Mouse (Mus musculus) kidney, postnatal 0 days (tissue): ENCODE data around the gene Srek1ip1. TPM values are rescaled to one million over a fixed set of nuclear protein-coding genes. Genes with fewer than 3 reads are reported as not detected.

Experiments used
- ATAC-seq: fragments of 200-750 bp; cut with Nextera tagmentation; replicated peaks from 2 replicates; pipeline ENCODE4 v1.8.0; 2017; ENCODE audit warnings: low read depth, moderate number of reproducible peaks, moderate TSS enrichment, moderate library complexity; ENCODE audit not compliant: low FRiP score
- DNase-seq: peaks from one replicate; pipeline ENCODE4 v3.0.0-alpha.2; 2016; ENCODE audit warnings: low spot score
- H3K27ac ChIP-seq: fragments of 300-500 bp; sonication (generic); 2 replicates; pipeline ENCODE4 v1.5.1; 2014; ENCODE audit warnings: mild to moderate bottlenecking
- H3K27me3 ChIP-seq: fragments of 300-500 bp; sonication (generic); 2 replicates; pipeline ENCODE4 v1.6.1; 2014; ENCODE audit warnings: low read length, mixed read lengths; ENCODE audit not compliant: insufficient read depth
- H3K36me3 ChIP-seq: fragments of 300-500 bp; sonication (generic); 2 replicates; pipeline ENCODE4 v1.6.1; 2014; ENCODE audit warnings: low read length, mixed read lengths; ENCODE audit not compliant: insufficient read depth
- H3K4me1 ChIP-seq: fragments of 300-500 bp; sonication (generic); replicated peaks from 2 replicates; pipeline ENCODE4 v1.6.1; 2014; ENCODE audit warnings: antibody characterized with exemption, low read length, mixed read lengths; ENCODE audit not compliant: insufficient read depth
- H3K4me2 ChIP-seq: fragments of 300-500 bp; sonication (generic); 2 replicates; pipeline ENCODE4 v1.6.1; 2014; ENCODE audit warnings: mild to moderate bottlenecking, low read length, moderate library complexity, mixed read lengths
- H3K4me3 ChIP-seq: fragments of 300-500 bp; sonication (generic); replicated peaks from 2 replicates; pipeline ENCODE4 v1.5.1; 2014; ENCODE audit warnings: low read depth, low read length
- H3K9ac ChIP-seq: fragments of 300-500 bp; sonication (generic); 2 replicates; pipeline ENCODE4 v1.6.1; 2014; ENCODE audit warnings: low read depth, low read length
- H3K9me3 ChIP-seq: fragments of 300-500 bp; sonication (generic); replicated peaks from 2 replicates; pipeline ENCODE4 v1.6.1; 2016; ENCODE audit warnings: low read length, inconsistent platforms, mixed read lengths
- CTCF ChIP-seq: IDR thresholded peaks from 2 replicates; pipeline ENCODE4 v1.5.1; 2016; ENCODE audit warnings: antibody characterized with exemption, low read depth, mild to moderate bottlenecking, moderate library complexity
- WGBS: fragments of 180-500 bp; shearing (Covaris S2); extraction: QIAGEN DNeasy Blood & Tissue Kit; methylation state at CpG from one replicate; pipeline ENCODE4 v1.1.7; 2014; 5-methylcytosine and 5-hydroxymethylcytosine counted together
- polyA plus RNA-seq: library from polyadenylated mRNA; unstranded; fragments of >200 nt; fragmentation: Nextera tagmentation; extraction: Ambion mirVana; gene quantifications from 2 replicates; pipeline ENCODE4 v1.2.1, GENCODE M21; 2015

The Srek1ip1 gene
- polyA plus RNA-seq, 1 experiment from 2014 or later = 33.4 TPM

DNA sequence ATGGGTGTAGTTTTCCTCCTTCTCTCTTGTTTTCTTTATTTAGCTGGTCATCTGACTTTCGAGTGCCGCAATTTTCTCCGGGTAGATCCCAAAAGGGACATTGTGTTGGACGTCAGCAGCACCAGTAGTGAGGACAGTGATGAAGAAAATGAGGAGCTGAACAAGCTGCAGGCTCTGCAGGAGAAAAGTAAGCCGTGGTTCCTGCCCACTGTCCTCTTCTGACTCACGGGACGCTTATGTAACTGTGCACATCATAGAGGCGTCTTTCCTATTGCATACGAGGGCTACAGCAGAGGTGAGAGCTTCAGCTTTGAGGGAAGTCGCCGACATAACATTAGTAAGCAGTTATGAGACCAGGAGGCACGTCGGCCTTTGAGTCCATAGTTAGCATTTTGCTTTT lies 40.5 kb downstream of the Srek1ip1 start:
- no peak for DNase-seq
- ATAC-seq = no peak
- no peak for TF ChIP-seq CTCF
- Histone ChIP-seq H3K36me3 (peaks cover 45% of the 10 kb centered on the region), H3K9me3 (no peaks in the 10 kb centered on the region), H3K4me3 (no peak overlapping the region), H3K9ac (no peak overlapping the region), H3K4me1 (no peaks in the 10 kb centered on the region), H3K4me2 (no peak overlapping the region), H3K27ac (no peak overlapping the region), H3K27me3 (no peaks in the 10 kb centered on the region)
- WGBS = 97% methylated on average over 13 of the region's 13 CpGs

DNA sequence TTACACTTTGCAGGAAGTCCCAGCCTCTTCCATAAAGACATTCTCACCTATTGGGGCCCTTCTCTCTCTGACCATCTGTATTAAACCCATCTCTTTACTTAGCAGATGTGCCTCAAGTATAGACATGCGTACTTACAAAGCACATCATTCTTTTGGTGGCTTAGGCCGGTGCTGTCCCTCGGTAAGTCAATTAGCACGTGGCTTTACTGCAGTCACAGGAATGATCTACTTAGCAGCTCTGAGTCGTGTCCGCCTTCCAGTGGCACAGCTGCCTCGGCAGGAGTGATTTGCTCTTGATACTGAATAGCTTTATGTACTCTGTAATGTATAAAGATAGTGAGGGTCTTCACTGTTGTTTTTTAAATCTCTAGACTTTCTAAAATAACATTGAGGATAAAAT lies 45.3 kb downstream of the Srek1ip1 start:
- Histone ChIP-seq H3K4me2 (no peak overlapping the region), H3K36me3 (peaks cover 34% of the 10 kb centered on the region), H3K9me3 (no peaks in the 10 kb centered on the region), H3K27ac (no peak overlapping the region), H3K27me3 (no peaks in the 10 kb centered on the region), H3K9ac (no peak overlapping the region), H3K4me1 (no peaks in the 10 kb centered on the region), H3K4me3 (no peak overlapping the region)
- no peak for DNase-seq
- WGBS = 57% methylated on average over 7 of the region's 7 CpGs
- ATAC-seq = no peak
- no peak for TF ChIP-seq CTCF

DNA sequence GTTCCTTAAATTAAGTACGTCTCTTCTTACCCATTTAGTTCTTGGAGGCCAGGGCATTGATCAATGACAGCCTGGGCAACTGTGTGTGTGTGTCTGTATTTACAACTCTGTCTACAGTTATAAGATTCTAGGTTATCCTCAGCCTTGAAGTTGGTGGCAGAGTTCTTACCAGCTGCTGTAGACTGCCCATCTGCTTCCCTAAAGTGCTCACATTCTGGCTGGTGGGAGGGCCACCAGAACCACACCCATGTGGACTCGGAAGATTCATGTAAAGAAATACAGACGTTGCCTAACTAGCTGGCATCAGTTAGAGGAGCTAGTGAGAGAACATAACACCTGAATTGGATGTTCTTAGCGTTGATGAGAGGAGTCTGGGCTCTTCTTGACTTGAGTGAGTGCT lies 49.7 kb downstream of the Srek1ip1 start:
- H3K9ac ChIP-seq = no peak overlapping the region
- H3K27ac ChIP-seq = no peak overlapping the region
- no peak overlapping the region for H3K4me3 ChIP-seq
- ATAC-seq = no peak
- H3K36me3 ChIP-seq = peaks cover 12% of the 10 kb centered on the region
- H3K4me1 ChIP-seq = no peaks in the 10 kb centered on the region
- no peak for TF ChIP-seq CTCF
- no peak overlapping the region for H3K4me2 ChIP-seq
- DNase-seq = no peak
- whole genome bisulfite sequencing = 62% methylated on average over 4 of the region's 4 CpGs
- H3K27me3 ChIP-seq = no peaks in the 10 kb centered on the region
- no peaks in the 10 kb centered on the region for H3K9me3 ChIP-seq

DNA sequence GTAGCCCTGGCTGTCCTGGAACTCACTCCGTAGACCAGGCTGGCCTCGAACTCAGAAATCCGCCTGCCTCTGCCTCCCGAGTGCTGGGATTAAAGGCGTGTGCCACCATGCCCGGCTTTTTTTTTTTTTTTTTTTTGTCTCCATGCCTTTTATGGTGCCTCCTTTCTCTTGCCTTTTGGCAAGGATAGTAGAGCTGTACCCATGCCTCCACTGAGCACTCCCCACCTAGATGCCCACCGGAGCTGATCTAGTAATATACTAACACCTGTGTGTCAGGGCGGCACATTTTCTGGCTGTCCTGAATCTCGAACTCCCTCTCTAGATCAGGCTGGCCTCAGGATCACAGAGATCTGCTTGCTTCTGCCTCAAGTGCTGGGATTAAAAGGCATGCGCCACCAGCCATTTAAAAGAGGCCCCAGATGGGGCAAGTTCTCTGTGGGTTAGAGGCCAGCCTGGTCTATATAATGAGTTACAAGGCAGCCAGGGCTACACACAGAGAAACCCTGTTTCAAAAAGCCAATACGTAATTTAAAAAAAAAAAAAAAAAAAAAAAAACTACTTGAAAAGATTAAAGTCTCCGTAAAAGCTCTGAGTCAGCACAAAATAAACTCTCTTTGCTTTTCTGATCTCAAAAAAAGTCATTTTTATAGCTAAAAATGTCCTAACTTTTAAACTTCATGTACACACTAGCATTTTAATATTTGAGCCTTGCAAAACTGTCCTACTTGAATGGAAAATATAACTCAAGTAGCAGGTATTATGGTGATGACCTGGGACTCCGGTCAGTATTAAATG lies 51.2 kb downstream of the Srek1ip1 start:
- Histone ChIP-seq H3K27ac (no peak overlapping the region), H3K9ac (no peak overlapping the region), H3K4me3 (no peak overlapping the region), H3K27me3 (no peaks in the 10 kb centered on the region), H3K4me2 (no peak overlapping the region), H3K9me3 (no peaks in the 10 kb centered on the region), H3K36me3 (peaks cover 4% of the 10 kb centered on the region; the same call in 1 of the 2 replicates), H3K4me1 (no peaks in the 10 kb centered on the region)
- DNase-seq (no peak), ATAC-seq (no peak)
- 87% methylated on average over 12 of the region's 13 CpGs for WGBS
- TF ChIP-seq CTCF = no peak

DNA sequence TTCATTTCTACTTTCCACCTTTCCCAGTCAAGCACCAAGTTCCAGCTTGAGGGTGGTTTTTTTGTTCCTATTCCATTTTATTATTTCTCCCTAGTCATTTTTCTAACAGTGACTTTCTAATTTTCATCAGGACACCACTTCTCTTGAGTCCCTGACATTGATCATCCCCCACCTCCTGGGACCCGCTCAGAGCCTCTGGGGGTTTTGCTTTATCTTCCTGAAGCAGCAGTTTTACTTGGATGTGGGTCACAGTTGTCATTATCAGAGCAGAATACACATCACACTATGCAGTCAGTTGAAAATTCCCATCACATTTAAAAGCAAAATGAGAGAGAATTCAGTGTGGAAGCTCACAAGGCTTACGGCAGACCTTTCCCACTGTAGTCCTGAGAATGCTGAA lies 61.4 kb downstream of the Srek1ip1 start:
- Histone ChIP-seq H3K4me2 (no peak overlapping the region), H3K36me3 (no peaks in the 10 kb centered on the region), H3K4me1 (no peaks in the 10 kb centered on the region), H3K27me3 (no peaks in the 10 kb centered on the region), H3K4me3 (no peak overlapping the region), H3K27ac (no peak overlapping the region), H3K9ac (no peak overlapping the region), H3K9me3 (no peaks in the 10 kb centered on the region)
- DNase-seq = no peak
- no peak for TF ChIP-seq CTCF
- ATAC-seq = no peak
- 83% methylated on average over 2 of the region's 2 CpGs for WGBS

DNA sequence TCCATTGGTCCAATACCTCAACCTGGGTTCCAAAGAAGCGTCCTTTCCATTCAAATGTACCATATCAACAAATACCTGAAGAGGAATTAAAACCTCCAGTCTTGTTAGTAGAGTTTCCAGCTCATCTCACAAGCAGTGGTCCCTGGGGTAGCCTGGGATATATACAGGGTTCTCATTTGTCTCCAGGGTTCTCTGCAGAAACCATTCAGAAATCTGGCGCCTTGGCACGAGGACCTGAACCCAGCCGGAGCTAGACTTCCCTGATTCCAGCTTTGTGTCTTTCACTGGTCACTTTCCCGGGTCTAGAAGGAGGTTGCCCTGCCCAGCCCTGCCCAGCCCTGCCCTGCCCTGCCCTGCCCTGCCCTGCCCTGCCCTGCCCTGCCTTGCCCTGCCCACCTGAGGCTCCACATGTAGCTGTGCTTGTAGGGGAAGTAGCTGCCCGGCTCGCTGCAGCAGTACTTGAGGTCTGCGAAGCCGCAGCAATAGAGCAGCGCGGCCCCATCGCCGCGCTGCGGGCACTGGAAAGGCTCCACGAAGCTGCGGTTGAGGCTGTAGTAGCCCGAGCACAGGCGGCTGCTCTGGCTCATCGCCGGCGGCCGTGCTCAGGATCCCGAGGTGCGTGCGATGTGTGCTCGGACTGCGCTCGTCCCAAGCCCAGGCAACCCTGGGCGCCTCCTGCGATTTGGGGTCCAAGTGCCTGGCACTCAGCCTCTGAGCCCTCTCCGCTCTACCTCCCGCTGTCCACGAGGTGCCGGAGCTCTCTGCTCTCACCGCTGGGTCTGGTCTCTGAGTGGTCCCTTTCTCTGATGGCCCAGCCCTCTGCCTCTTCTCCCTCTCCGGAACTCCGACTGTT lies 71.1 kb downstream of the Srek1ip1 start, which contains the start of gene Shisal2b:
Gene Shisal2b (minus strand): TSS at position 767 of the 853 bp plus-strand sequence.
- Histone ChIP-seq H3K9me3 (no peaks in the 10 kb centered on the region), H3K27ac (no peak within 1 kb of the TSS), H3K4me1 (no peaks in the 10 kb centered on the region), H3K4me2 (peak within 1 kb of the TSS; percentile 90), H3K9ac (peak within 1 kb of the TSS; percentile 48), H3K36me3 (no peaks in the 10 kb centered on the region), H3K27me3 (no peaks in the 10 kb centered on the region), H3K4me3 (peak within 1 kb of the TSS; percentile 43)
- 3% methylated on average over 38 of the region's 38 CpGs for WGBS
- ATAC-seq = peak; percentile 66
- no peak for TF ChIP-seq CTCF
- DNase-seq = peak; percentile 54
